Mouse (Mus musculus) kidney, adult 2 months (tissue): ENCODE data around the gene Chst11. TPM values are rescaled to one million over a fixed set of nuclear protein-coding genes. Genes with fewer than 3 reads are reported as not detected.

Experiments
- DNase-seq: peaks from one replicate; pipeline ENCODE4 v3.0.0; 2021
- H3K27ac ChIP-seq: fragments of 200-500 bp; 2 replicates; pipeline ENCODE4 v1.5.1; 2012; ENCODE audit warnings: low read depth, low read length, control low read depth, inconsistent platforms; ENCODE audit not compliant: insufficient read depth
- H3K27me3 ChIP-seq: fragments of 200-500 bp; replicated peaks from 2 replicates; pipeline ENCODE4 v1.6.1; 2012; ENCODE audit warnings: mild to moderate bottlenecking, moderate library complexity, low read length, inconsistent platforms; ENCODE audit not compliant: control insufficient read depth, insufficient read depth
- H3K36me3 ChIP-seq: fragments of 200-500 bp; 2 replicates; pipeline ENCODE4 v1.6.1; 2012; ENCODE audit warnings: mild to moderate bottlenecking, moderate library complexity, low read length, inconsistent platforms; ENCODE audit not compliant: control insufficient read depth, insufficient read depth
- H3K4me1 ChIP-seq: fragments of 200-500 bp; 2 replicates; pipeline ENCODE4 v1.6.1; 2011; ENCODE audit warnings: low read length; ENCODE audit not compliant: control insufficient read depth, insufficient read depth
- H3K4me3 ChIP-seq: fragments of 200-500 bp; 2 replicates; pipeline ENCODE4 v1.5.1; 2011; ENCODE audit warnings: mild to moderate bottlenecking, low read depth, low read length, control low read depth; ENCODE audit not compliant: insufficient read depth
- CTCF ChIP-seq: fragments of 200-500 bp; conservative IDR thresholded peaks from 2 replicates; pipeline ENCODE4 v1.5.1; 2011; ENCODE audit warnings: low read depth, mild to moderate bottlenecking, control low read depth, low read length, moderate library complexity, mixed read lengths; ENCODE audit not compliant: insufficient read depth, insufficient read length
- POLR2A ChIP-seq: fragments of 200-500 bp; IDR thresholded peaks from one replicate; pipeline ENCODE4 v1.6.1; 2011; ENCODE audit warnings: low read depth, low read length, control low read depth
- WGBS: fragments of 180-500 bp; shearing (Covaris S2); methylation state at CpG from one replicate; pipeline ENCODE4 v1.1.7; 2018; 5-methylcytosine and 5-hydroxymethylcytosine counted together
- polyA plus RNA-seq: library from polyadenylated mRNA; depleted of rRNA; stranded (reverse); fragments of >200 nt; gene quantifications from 2 replicates; pipeline ENCODE4 v1.2.3, GENCODE M21; 2012

Gene Chst11
- polyA plus RNA-seq, 1 experiment: 8.0 TPM

- H3K36me3 ChIP-seq: no peaks in the 10 kb centered on the region
- H3K4me1 ChIP-seq: no peaks in the 10 kb centered on the region
- no peak for TF ChIP-seq POLR2A
- no peak for TF ChIP-seq CTCF
- no peak overlapping the region for H3K4me3 ChIP-seq
- WGBS: 96% methylated on average over 7 of the region's 7 CpGs
- no peaks in the 10 kb centered on the region for H3K27me3 ChIP-seq
- DNase-seq: no peak
- no peak overlapping the region for H3K27ac ChIP-seq
These were observed 154.0 kb downstream of the Chst11 start for GRCm38 (mm10) chr10:83139276-83139675.

- no peak overlapping the region for H3K27ac ChIP-seq
- WGBS: 76% methylated on average over 16 of the region's 16 CpGs
- no peak overlapping the region for H3K4me3 ChIP-seq
- no peak for DNase-seq
- no peaks in the 10 kb centered on the region for H3K27me3 ChIP-seq
- TF ChIP-seq CTCF (no peak), POLR2A (no peak)
- no peaks in the 10 kb centered on the region for H3K36me3 ChIP-seq
- no peaks in the 10 kb centered on the region for H3K4me1 ChIP-seq
These were observed 155.1 kb downstream of the Chst11 start for GRCm38 (mm10) chr10:83140258-83140936.

GRCm38 (mm10) chr10:83141434-83141833 is 156.1 kb downstream of the Chst11 start:
- 93% methylated on average over 5 of the region's 5 CpGs for WGBS
- H3K27ac ChIP-seq: no peak overlapping the region
- no peaks in the 10 kb centered on the region for H3K4me1 ChIP-seq

GRCm38 (mm10) chr10:83143049-83143448 is 157.8 kb downstream of the Chst11 start:
- WGBS: 81% methylated on average over 10 of the region's 10 CpGs
- DNase-seq: no peak
- no peaks in the 10 kb centered on the region for H3K27me3 ChIP-seq
- no peaks in the 10 kb centered on the region for H3K36me3 ChIP-seq
- no peak overlapping the region for H3K27ac ChIP-seq
- H3K4me1 ChIP-seq: no peaks in the 10 kb centered on the region
- H3K4me3 ChIP-seq: no peak overlapping the region
- no peak for TF ChIP-seq POLR2A
- no peak for TF ChIP-seq CTCF

More at GRCm38 (mm10) chr10:83141434-83141833, 156.1 kb downstream of the Chst11 start:
- TF ChIP-seq POLR2A: no peak
- no peak for TF ChIP-seq CTCF
- no peaks in the 10 kb centered on the region for H3K27me3 ChIP-seq
- H3K36me3 ChIP-seq: no peaks in the 10 kb centered on the region
- H3K4me3 ChIP-seq: no peak overlapping the region
- DNase-seq: no peak

- Histone ChIP-seq H3K4me3 (no peak overlapping the region), H3K27ac (no peak overlapping the region), H3K4me1 (no peaks in the 10 kb centered on the region), H3K27me3 (no peaks in the 10 kb centered on the region), H3K36me3 (no peaks in the 10 kb centered on the region)
- no peak for TF ChIP-seq POLR2A
- no peak for TF ChIP-seq CTCF
- 41% methylated on average over 14 of the region's 14 CpGs for WGBS
- DNase-seq: peak; percentile 36
These were observed 160.5 kb downstream of the Chst11 start for GRCm38 (mm10) chr10:83145836-83146235.

- peaks cover 10% of the 10 kb centered on the region for H3K4me1 ChIP-seq
- H3K27me3 ChIP-seq: no peaks in the 10 kb centered on the region
- DNase-seq: no peak
- H3K27ac ChIP-seq: no peak overlapping the region
- TF ChIP-seq CTCF (no peak), POLR2A (no peak)
- H3K36me3 ChIP-seq: no peaks in the 10 kb centered on the region
- 72% methylated on average over 12 of the region's 12 CpGs for WGBS
- no peak overlapping the region for H3K4me3 ChIP-seq
These were observed 164.3 kb downstream of the Chst11 start for GRCm38 (mm10) chr10:83149342-83150178.

- no peak for TF ChIP-seq CTCF
- TF ChIP-seq POLR2A: no peak
- no peak overlapping the region for H3K4me3 ChIP-seq
- H3K27ac ChIP-seq: no peak overlapping the region
- 59% methylated on average over 7 of the region's 7 CpGs for whole genome bisulfite sequencing
- H3K27me3 ChIP-seq: no peaks in the 10 kb centered on the region
- H3K4me1 ChIP-seq: peaks cover 10% of the 10 kb centered on the region
- no peaks in the 10 kb centered on the region for H3K36me3 ChIP-seq
- DNase-seq: peak; percentile 49
These were observed 165.3 kb downstream of the Chst11 start for GRCm38 (mm10) chr10:83150587-83150986.
